Mouse (Mus musculus) telencephalon, adult 2 months (tissue): Measurements from ENCODE around the gene Wdr1.
A peak's percentile ranks its signal among the peaks of the same experiment; 100 is the strongest.

Experiments used
- DNase-seq: peaks from one replicate; pipeline ENCODE4 v3.0.0-alpha.2; 2011; ENCODE audit warnings: low read depth, low spot score

Wdr1 gene

DNA sequence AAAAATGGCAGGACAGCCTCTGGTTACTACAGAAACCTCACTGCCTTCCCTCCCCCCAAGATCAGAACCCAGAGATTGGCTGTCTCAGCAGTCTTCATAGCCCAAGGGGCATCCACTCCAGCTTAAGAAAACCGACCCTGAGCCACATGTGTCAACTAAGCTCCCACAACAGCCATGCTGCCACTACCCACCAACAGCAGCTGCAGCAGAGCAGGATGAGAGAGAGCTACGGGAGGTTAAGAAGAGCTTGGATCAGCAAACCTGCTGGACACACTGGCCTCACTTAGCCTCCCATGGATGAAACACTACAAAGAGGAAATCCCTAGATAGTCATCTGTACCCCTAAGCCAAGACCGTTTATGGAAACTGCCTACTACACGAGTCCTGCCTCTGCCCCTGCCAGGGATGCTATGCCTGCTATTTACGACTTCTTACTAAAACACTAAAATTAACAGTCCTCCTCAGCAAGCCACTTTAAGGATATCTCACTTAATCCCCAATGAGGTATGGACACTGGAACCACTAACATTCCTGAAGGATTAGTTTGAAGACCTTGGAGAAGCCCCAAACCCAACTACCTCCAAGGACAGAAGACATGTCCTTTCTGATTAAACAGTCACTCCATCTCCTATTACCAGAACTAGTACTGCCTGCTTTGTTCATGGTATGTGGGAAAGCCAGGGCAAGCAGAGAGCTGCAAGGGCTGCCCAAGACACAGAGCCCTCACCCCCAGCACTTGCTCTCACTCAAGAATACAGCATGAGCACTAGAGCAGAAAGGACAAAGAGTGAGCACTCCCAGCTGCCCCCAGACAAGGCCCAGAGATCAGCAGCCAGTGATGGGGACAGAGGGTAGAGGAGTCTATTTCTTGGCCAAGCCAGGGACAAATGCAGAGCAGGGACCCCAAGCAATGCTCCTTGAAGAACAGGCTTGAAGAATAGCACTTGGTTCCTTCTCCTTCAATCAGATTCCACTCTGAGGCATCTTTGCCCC, 18.3 kb downstream of the Wdr1 start:
- no peak for DNase-seq

DNA sequence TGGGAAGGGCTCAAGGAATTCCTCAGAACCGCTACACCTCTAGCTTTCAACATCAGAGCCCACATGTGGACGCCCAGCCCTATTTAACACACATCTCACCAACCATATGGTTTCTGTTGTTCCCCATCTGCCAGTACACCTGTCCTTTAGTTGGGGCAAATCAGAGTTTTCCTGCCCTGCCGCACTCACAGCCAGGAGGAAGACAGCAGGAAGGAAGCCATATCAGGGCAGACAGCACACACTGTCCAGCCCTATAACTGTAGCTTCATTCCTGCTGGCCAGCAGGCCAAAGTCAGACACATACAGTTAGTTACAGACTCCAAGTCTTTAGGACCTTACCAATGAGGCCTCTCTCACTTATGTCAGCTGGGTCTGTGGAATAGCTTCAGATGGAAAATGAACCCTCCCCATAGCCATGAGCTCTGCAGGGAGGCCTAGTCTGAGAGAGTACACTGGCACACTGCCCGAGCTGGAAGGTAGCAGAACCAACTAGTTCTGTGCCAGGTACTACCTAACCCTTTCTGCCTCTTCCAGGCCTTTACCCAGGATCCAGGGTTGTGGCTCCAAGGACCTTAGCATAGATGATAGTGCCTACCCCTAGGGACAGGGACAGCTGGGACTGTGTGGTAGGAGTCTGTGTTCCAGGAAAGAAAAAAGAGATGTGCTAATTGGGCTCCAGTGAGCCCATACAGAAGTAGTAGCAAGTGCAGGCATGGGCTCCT, 19.4 kb downstream of the Wdr1 start:
- no peak for DNase-seq

DNA sequence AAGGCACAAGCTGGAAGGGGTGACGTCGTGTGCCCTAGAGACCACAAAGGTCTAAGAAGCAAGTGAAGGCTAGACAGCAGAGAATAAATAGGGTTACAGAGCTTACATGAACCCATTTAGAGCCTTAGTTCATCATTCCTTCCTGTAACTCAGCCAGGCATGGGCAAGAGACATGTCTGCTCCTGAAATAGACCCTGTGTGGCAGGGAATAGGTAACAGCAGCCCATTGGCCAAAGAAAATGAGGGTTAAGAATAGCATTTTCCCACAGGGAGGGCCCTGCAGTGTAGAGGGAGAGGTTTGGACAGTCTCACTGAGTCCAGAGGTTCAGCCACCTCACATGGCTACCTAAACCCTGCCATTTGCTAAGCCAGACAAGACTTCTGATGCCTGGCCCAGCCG, 21.3 kb downstream of the Wdr1 start:
- DNase-seq, result no peak

DNA sequence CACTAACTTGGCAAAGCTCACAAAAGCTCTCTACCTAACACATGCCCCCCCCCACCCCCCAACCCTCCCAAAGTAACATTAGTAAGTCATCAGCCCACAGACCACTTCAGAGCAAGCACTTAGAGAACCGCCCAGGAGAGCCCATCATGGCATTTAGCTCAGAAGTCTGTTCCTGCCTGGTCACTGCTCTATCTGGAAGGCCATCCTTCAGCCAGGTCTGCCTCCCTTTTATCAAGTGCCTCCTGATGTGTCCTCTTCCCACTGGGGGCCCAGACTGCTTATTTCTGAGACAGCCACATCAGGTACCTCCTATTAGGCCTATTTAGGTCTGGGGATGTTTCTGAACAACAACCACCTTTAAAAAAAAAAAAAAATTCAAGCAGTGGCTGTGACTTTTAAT, 22.1 kb downstream of the Wdr1 start:
- no peak for DNase-seq

DNA sequence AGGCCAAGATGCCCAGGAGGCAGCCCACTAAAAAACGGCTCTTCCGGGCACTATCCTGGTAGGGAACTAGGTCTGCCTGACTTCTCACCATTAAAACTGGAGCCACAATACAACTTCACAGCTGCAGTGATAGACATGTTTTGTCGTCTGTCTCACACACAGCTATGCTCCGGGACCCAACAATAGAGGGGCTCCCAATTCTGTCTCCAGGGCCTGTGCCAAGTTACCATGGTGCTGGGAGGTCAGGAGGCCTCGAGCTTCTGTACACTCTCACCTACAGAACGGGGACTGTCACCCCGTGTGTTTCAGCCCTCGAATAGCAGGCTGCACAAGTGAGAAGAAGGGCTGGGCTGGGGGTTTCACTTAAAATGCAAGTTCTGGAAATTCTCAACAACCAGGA, 24.5 kb downstream of the Wdr1 start:
- no peak for DNase-seq

DNA sequence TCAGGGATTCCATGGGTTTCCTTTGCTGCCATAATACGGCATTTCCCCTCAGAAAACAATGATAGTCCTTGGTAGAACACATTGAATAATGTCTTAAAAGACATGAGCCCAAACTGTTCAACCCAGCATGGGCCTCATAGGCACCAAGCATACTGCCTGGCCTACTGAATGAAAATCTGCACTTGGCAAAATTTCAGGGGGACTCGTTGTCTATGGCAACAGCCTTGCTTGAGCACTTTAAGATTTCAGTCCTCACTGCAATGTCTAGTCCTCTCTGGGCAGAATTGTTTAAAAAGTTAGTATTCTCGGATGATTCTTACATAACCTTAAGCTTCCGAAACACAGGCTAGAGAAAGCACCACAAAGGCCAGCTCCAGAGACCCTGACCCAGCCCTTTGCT, 25.2 kb downstream of the Wdr1 start:
- DNase-seq, result no peak

DNA sequence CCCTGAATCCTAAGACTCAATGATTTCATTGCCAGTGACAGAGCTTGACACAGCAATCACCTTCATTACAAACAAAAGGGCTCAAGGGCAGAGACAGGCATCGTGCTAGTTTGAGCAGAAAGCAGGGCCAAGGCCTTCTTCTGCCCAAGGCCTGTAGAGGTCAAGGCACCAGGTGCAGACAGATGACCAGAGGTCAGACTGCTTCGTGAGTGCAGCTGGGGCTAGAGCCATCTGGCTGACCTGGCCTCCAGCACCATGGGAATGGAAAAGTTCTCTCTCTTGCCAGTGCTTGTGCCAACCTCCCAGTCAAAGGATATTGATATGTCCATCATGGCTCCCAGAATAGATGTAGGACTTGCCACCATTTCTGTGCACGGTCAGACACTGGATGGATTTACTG, 26.2 kb downstream of the Wdr1 start:
- no peak for DNase-seq

DNA sequence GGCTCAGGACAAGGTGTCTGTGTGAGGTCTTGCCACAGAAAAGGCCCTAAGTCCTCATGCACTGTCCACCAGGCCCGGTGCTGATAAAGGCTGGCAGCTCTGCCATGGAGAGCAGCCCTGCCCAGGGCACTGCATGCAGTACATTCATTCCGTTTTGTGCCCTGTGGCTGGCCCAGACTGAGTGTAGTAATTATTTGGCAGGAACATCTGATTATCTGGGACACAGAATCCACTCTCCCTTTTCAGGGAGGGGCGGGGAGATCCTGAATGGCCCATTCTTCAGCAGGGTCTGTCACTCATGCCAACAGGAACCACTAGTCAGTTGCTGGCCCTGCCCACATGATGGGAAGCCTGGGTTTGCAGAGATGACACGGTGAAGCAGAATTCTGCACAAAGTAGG, 30.9 kb downstream of the Wdr1 start:
- peak; percentile 71 for DNase-seq

DNA sequence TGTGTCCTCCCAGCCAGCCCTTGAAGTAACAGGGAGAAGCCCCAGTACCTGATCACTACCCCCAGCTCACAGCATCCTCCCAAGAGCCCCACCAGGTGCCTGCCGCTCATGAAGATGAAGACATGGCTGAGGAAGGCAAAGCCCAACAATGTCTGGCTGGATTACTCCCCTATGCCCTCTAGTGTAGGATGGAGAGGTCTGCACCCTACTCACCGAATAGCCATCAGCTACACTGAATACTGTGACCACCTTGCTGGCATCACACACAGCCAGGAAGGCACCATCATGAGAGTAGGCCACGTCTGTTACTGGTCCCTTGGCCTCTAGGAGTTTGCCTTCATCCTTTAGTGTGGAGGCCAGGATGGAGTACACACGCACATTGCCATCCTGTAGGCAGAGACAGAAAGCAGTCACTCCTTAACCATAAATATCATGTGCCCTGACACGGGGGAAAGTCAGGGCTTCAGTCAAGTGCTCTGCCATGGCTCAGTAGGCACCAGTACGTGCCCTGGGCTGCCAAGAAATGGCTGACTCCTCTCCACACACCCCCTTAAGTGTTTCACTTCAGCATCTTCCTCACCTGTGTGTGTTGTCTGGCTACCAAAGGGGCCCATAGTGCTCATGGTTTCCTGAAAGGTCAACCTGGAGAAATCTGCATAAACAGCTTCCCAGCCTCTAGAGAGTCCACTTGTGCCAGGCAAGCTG, 33.1 kb downstream of the Wdr1 start:
- DNase-seq, result no peak

DNA sequence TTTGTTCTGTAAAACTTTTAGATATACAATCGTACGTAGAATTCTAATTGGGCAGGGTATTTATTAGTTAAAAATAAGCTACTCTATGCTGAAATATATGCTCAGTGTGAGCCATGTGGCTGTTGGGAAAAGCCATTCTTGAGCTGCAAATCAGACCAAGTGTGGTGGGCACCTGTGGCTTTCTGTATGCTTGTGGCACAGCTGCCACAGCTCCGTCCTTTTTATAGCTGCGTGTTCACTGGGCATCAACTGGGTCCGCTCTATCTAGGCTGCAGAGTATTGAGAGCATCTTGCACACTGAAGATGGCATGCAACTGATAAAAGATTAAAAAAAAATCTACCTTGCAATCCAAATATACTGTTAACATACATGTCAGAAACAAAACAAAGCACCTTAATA, 40.0 kb downstream of the Wdr1 start:
- DNase-seq, result no peak

DNA sequence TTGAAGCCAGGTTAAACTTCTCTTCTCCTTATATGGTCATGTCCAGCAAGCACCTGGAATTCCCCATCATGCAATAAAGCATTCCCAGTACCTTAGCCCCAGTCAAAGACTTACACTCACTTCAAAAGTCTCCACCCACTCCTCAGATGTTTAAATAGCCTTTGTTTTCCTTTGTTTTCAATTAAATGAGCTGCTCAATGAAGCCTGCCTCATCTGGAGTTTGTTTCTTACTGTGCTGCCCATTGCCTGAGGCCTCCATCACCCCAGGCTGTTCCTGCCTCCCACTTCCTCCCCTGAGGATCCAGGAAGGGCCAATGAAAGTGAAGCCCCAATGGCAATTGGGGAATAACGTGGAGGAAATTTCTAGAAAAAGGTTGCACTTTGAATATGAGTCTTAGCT, 42.2 kb downstream of the Wdr1 start:
- DNase-seq, result no peak

DNA sequence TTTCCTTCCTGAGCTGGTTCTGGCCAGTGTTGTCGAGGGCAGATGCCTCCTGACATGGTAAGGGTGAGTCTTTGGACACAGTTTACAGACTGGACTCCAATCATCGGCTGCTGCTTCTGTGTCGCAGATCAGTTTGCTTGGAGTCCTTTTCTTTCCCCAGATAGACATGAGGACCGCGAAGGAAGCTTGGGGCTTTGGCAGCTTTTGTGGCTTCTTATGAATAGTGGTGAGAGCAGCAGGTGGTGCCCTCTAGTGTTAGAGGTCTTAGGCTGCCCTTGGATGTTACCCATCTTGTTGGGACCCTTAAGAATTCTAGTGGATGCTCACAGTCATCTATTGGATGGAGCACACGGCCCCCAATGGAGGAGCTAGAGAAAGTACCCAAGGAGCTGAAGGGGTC, 46.8 kb downstream of the Wdr1 start:
- DNase-seq, result peak; percentile 43

DNA sequence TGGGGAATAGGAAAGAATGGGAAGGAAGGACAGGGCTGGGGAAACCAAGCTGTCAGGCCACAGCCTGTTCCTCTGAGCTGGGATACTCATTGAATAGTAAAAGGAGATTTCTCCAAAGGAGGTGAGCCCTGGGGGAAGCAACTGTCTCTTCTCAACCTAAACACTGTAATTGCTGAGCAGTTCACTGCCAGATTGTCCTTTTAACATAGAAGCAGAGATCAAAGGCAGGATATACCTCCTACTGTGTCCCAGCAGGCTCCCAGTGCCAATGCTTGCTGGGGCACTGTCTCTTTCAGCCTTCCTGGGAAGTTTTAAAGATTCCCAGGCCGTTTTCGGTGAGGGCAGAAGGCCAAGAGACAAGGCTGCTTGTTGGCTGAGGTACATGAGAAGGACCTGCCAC, 50.0 kb downstream of the Wdr1 start:
- no peak for DNase-seq

DNA sequence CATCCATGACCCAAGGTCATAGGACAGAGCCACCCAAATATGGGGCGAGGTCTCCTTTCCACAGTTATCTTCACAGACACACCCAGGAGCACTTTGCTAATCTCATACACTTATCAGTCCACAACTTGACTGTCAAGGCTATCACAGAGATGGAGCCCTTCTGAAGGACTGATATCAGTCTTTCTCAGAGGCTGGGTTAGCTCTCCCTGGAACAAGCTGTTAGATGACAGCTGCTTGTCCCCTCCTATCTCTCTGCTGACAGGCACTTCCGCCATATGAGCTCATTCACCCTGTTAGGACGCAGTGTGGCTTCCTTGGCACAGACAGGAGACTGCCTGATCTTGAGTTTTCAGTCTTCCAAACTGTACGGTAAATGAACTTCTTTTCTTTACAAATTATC, 53.5 kb downstream of the Wdr1 start:
- DNase-seq, result no peak

DNA sequence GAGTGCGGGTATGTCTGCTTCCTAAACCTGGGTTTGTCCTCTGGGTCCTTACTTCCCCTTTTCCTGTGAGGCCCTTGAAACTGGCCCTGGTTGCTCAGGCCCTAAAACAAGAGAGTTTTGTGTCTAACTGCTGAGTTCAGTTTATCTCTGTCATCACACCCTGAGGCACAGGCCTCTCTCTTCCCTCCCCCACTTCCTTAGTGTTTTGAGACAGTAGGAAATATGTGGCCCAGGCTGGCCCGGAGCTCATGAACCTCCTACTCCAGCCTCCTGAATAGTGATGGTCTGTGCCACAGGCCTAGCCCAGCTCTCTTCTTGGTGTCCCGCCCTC, 57.6 kb downstream of the Wdr1 start:
- no peak for DNase-seq

DNA sequence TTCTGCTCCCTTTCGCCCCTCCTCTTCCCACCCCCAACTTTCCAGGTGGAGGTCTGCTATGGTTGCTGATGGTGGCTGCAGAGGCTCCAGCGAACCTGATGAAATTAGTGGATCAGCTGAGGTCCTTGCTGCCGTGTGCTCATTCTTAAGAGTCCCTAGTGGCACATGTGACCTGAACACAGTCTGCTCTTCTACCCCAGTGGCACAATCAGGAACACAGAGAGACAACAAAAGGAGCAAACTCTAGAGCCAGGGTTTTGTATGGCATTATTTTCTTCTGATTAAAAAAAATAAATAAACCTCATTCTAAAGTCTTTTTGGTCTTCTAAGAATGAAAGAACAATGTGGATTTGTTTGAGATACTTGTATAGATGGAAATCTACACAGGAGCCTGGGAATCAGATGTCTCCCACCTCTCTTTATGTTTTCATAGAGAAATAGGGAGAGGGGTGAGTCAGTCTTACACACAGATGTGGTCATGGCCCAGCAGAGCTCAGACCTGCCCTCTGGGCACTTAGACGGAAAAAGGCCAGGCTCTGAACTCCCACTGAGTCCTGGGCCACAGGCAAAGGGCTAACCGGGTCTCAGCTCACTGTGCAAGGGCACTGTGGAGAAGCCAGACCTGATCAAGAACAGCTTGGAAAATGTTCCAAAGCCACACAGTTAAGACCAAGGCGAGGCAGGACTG, 58.1 kb downstream of the Wdr1 start:
- no peak for DNase-seq

DNA sequence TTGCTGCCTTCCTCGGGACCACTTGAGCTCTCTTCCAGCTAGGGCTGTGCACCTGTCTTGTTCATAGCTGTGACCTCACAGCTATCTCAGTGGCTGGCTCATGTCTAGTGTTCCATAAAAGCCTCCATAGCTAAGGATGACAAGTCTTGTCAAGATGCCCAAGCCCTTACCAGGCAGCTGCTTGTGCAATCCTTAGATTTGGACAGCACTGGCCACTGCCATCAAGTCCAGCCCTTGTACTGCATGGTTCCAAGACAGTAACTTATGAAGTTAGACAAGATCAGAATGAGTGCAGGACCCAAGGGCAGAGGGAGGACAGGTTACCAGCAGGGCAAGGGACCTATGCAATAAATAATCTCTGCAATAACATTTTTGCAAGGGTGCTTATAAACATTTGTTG, 58.9 kb downstream of the Wdr1 start:
- no peak for DNase-seq

DNA sequence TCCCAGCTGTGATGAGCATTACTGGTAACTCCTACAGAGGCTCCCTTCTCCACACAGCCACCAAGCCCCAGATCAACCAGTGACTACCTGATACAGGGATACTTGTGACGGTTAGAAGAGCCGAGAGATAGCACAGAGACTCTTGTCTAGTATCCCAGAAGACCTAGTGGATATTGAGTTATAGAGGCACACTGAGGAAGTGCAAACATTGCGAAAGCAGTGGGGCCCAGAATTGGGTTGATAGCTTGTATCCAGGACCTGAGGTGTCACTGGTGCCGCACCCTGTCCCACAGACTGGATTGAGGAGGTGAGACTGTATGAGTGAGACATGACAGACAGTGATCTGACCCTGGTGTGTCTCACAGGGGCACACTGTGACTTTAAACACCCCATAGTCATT, 60.0 kb downstream of the Wdr1 start, which contains the start of gene Slc2a9:
Gene Slc2a9, minus strand, starts transcription at position 152 of the 400 bp plus-strand sequence.
- no peak for DNase-seq

DNA sequence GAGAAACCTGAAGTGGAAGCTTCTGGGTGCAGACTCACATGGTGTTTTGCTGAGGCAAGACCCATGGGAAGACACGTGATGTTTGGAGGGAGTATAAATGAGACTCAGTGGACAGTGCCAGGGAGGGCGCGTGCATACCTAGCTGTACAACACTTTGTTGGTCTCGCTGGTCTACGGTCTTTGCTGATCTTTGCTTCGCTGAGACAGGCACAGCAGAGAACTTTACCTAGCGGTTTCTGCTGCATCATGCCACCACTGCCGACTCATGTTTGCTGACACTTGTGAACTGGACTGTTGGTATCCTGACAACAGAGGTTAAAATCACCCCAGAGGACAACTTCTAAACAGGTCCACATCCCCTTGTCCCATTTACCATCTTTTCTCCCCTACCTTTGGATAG, 63.0 kb downstream of the Wdr1 start:
- DNase-seq, result no peak

DNA sequence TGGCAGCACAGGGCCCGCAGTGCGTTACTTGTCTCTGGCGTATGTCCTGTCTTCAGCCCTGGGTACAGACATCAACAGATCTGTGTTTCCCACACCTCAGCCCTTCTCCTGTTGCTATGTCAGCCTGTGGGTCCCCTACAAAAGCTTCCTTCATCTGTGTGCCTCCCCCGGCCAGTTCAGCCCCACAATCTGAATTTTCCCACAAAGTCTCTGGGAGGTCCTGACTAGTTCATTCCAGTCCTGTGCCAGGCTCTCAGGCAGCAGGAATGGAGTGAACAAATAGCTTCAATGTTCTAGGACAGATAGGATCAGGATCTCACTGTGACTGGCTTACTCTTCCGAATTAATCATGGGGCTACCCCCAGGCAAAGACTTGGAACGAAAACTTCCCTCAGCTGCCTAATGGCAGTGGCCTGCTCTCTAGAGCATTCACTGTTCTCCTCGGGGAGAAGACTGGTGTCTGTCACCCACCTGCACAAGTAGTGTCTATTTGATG, 63.7 kb downstream of the Wdr1 start:
- no peak for DNase-seq

DNA sequence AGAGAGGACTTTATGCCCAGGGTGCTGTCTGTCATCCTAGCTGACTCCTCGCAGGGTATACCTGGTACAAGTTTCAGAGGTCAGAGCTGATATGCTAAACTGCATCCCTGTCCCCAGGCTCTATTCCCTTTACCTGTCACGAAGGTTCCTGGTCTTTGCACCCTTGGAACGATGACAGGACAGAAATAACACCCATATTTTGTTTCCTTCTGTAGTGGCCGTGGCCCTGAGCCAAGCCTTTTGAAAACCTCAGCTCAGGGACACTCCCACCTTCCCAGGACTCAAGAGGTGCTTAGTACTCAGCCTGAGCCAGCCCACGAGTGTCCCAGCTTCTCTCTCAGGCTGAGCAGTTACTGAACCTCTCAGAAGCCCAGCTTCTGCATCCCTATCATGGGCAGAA, 64.5 kb downstream of the Wdr1 start:
- no peak for DNase-seq
